Comparison of ENCODE assay signal across 7 mouse cellular contexts in genomic region chr13:67128038-67128721, GRCm38 (mm10). TPM values are rescaled to one million over a fixed set of nuclear protein-coding genes. Genes with fewer than 3 reads are reported as not detected.
DNase-seq lines count a peak whose midpoint lies in the region; ATAC-seq lines count a peak whose summit lies in the region.

No protein-coding gene starts in this region.

- H3K4me3 ChIP-seq in embryonic facial prominence, embryonic 11.5 days (ENCODE audit: low read depth, low read length): peak overlapping the region; percentile 50
- H3K4me3 ChIP-seq in limb, embryonic 11.5 days (ENCODE audit: low read depth, low read length): peak overlapping the region; percentile 67
- peak overlapping the region; percentile 55 for H3K4me3 ChIP-seq in midbrain, embryonic 14.5 days (replicated peaks; ENCODE audit: low read depth, low read length)

- peak; percentile 89 for DNase-seq in adrenal gland, postnatal 14 days
- DNase-seq in embryonic facial prominence, embryonic 11.5 days (ENCODE audit: low spot score): peak; percentile 92
- peak; percentile 97 for DNase-seq in heart, adult 11 months
- peak; percentile 87 for DNase-seq in kidney, adult 18-20 months
- peak; percentile 86 for DNase-seq in limb, embryonic 11.5 days (ENCODE audit: low spot score)
- peak; percentile 94 for DNase-seq in midbrain, embryonic 14.5 days
- peak; percentile 57 to 73 for DNase-seq in spleen, adult 18-20 months

- no peaks in the 10 kb centered on the region for H3K4me1 ChIP-seq in embryonic facial prominence, embryonic 11.5 days (ENCODE audit: control insufficient read depth, insufficient read depth, low read length)
- H3K4me1 ChIP-seq in limb, embryonic 11.5 days (ENCODE audit: control insufficient read depth, insufficient read depth, low read length): no peaks in the 10 kb centered on the region
- peaks cover 6% of the 10 kb centered on the region for H3K4me1 ChIP-seq in midbrain, embryonic 14.5 days (ENCODE audit: control insufficient read depth, insufficient read depth, low read length)

- H3K9ac ChIP-seq in embryonic facial prominence, embryonic 11.5 days (replicated peaks; ENCODE audit: low read length): peak overlapping the region; percentile 61
- H3K9ac ChIP-seq in limb, embryonic 11.5 days (ENCODE audit: low read length): peak overlapping the region; percentile 78
- peak overlapping the region; percentile 74 for H3K9ac ChIP-seq in midbrain, embryonic 14.5 days (replicated peaks; ENCODE audit: low read length)

- WGBS in embryonic facial prominence, embryonic 11.5 days: 2% methylated on average over 18 of the region's 18 CpGs
- WGBS in limb, embryonic 11.5 days: 2% methylated on average over 18 of the region's 18 CpGs
- WGBS in midbrain, embryonic 14.5 days: under 1% methylated on average over 18 of the region's 18 CpGs

- no peaks in the 10 kb centered on the region for H3K27me3 ChIP-seq in embryonic facial prominence, embryonic 11.5 days (ENCODE audit: control insufficient read depth, insufficient read depth, low read length)
- no peaks in the 10 kb centered on the region for H3K27me3 ChIP-seq in limb, embryonic 11.5 days (ENCODE audit: control insufficient read depth, insufficient read depth, low read length)
- H3K27me3 ChIP-seq in midbrain, embryonic 14.5 days (ENCODE audit: control insufficient read depth, insufficient read depth, low read length): no peaks in the 10 kb centered on the region

- H3K27ac ChIP-seq in embryonic facial prominence, embryonic 11.5 days (replicated peaks; ENCODE audit: low read depth, low read length): no peak overlapping the region
- no peak overlapping the region for H3K27ac ChIP-seq in limb, embryonic 11.5 days (replicated peaks; ENCODE audit: low read depth, low read length)
- H3K27ac ChIP-seq in midbrain, embryonic 14.5 days (replicated peaks; ENCODE audit: low read depth, low read length): peak overlapping the region; percentile 68

- no peaks in the 10 kb centered on the region for H3K9me3 ChIP-seq in embryonic facial prominence, embryonic 11.5 days (replicated peaks; ENCODE audit: control insufficient read depth, low read length)
- H3K9me3 ChIP-seq in limb, embryonic 11.5 days (ENCODE audit: control insufficient read depth, low read length): no peaks in the 10 kb centered on the region
- no peaks in the 10 kb centered on the region for H3K9me3 ChIP-seq in midbrain, embryonic 14.5 days (ENCODE audit: control insufficient read depth, low read length)

- no peaks in the 10 kb centered on the region for H3K36me3 ChIP-seq in embryonic facial prominence, embryonic 11.5 days (replicated peaks; ENCODE audit: control insufficient read depth, insufficient read depth, low read depth, low read length)
- no peaks in the 10 kb centered on the region for H3K36me3 ChIP-seq in limb, embryonic 11.5 days (ENCODE audit: control insufficient read depth, insufficient read depth, low read length)
- H3K36me3 ChIP-seq in midbrain, embryonic 14.5 days (ENCODE audit: control insufficient read depth, insufficient read depth, low read length): no peaks in the 10 kb centered on the region

- H3K4me2 ChIP-seq in embryonic facial prominence, embryonic 11.5 days (ENCODE audit: low read depth, low read length): peak overlapping the region; percentile 37
- peak overlapping the region; percentile 63 for H3K4me2 ChIP-seq in limb, embryonic 11.5 days (ENCODE audit: low read depth, severe bottlenecking)
- peak overlapping the region; percentile 78 for H3K4me2 ChIP-seq in midbrain, embryonic 14.5 days (ENCODE audit: low read length)

- peak; percentile 97 for ATAC-seq in embryonic facial prominence, embryonic 11.5 days (replicated peaks; ENCODE audit: insufficient number of reproducible peaks, low FRiP score, low TSS enrichment, low read depth)
- peak; percentile 94 for ATAC-seq in limb, embryonic 11.5 days (ENCODE audit: insufficient number of reproducible peaks, low FRiP score, low TSS enrichment, low read depth)
- ATAC-seq in midbrain, embryonic 14.5 days (ENCODE audit: low FRiP score, low TSS enrichment): peak; percentile 97

RNA-seq across cellular contexts. Expression of gene Zfp759, which starts 6.7 kb away (rescaled TPM):
- total RNA-seq in adrenal gland, postnatal 14 days (2021): 4.6 and 5.5 TPM in 2 replicates
- 2.7 and 3.8 TPM in 2 replicates for polyA plus RNA-seq in embryonic facial prominence, embryonic 11.5 days (2014; fragmentation: Nextera tagmentation; extraction: Ambion mirVana)
- 2.3 and 3.1 TPM in 2 replicates for polyA plus RNA-seq in limb, embryonic 11.5 days (2014; fragmentation: Nextera tagmentation; extraction: Ambion mirVana)
- 5.5 and 5.8 TPM in 2 replicates for polyA plus RNA-seq in midbrain, embryonic 14.5 days (2014; fragmentation: Nextera tagmentation; extraction: Ambion mirVana)

RNA-seq across cellular contexts. Expression of gene Rslcan18, which starts 12.1 kb away (rescaled TPM):
- total RNA-seq in adrenal gland, postnatal 14 days (2021): 0.90 and 1.0 TPM in 2 replicates
- 0.24 and 0.39 TPM in 2 replicates for polyA plus RNA-seq in embryonic facial prominence, embryonic 11.5 days (2014; fragmentation: Nextera tagmentation; extraction: Ambion mirVana)
- 0.34 and 0.41 TPM in 2 replicates for polyA plus RNA-seq in limb, embryonic 11.5 days (2014; fragmentation: Nextera tagmentation; extraction: Ambion mirVana)
- not detected in 2 replicates for polyA plus RNA-seq in midbrain, embryonic 14.5 days (2014; fragmentation: Nextera tagmentation; extraction: Ambion mirVana)

RNA-seq across cellular contexts. Expression of gene Gm28557, which starts 19.8 kb away (rescaled TPM):
- total RNA-seq in adrenal gland, postnatal 14 days (2021): 3.4 and 4.2 TPM in 2 replicates
- polyA plus RNA-seq in embryonic facial prominence, embryonic 11.5 days (2014; fragmentation: Nextera tagmentation; extraction: Ambion mirVana): 2.1 and 3.2 TPM in 2 replicates
- polyA plus RNA-seq in limb, embryonic 11.5 days (2014; fragmentation: Nextera tagmentation; extraction: Ambion mirVana): 3.2 and 3.5 TPM in 2 replicates
- polyA plus RNA-seq in midbrain, embryonic 14.5 days (2014; fragmentation: Nextera tagmentation; extraction: Ambion mirVana): 1.0 and 2.0 TPM in 2 replicates

RNA-seq across cellular contexts. Expression of gene Zfp708, which starts 30.4 kb away (rescaled TPM):
- total RNA-seq in adrenal gland, postnatal 14 days (2021): 1.1 TPM in 2 replicates
- polyA plus RNA-seq in embryonic facial prominence, embryonic 11.5 days (2014; fragmentation: Nextera tagmentation; extraction: Ambion mirVana): 10.1 and 11.5 TPM in 2 replicates
- 7.8 and 8.8 TPM in 2 replicates for polyA plus RNA-seq in limb, embryonic 11.5 days (2014; fragmentation: Nextera tagmentation; extraction: Ambion mirVana)
- 12.4 and 12.6 TPM in 2 replicates for polyA plus RNA-seq in midbrain, embryonic 14.5 days (2014; fragmentation: Nextera tagmentation; extraction: Ambion mirVana)

RNA-seq across cellular contexts. Expression of gene Rsl1, which starts 44.8 kb away (rescaled TPM):
- total RNA-seq in adrenal gland, postnatal 14 days (2021): 6.1 and 6.2 TPM in 2 replicates
- 6.7 and 7.7 TPM in 2 replicates for polyA plus RNA-seq in embryonic facial prominence, embryonic 11.5 days (2014; fragmentation: Nextera tagmentation; extraction: Ambion mirVana)
- polyA plus RNA-seq in limb, embryonic 11.5 days (2014; fragmentation: Nextera tagmentation; extraction: Ambion mirVana): 6.0 and 7.3 TPM in 2 replicates
- polyA plus RNA-seq in midbrain, embryonic 14.5 days (2014; fragmentation: Nextera tagmentation; extraction: Ambion mirVana): 5.4 and 6.2 TPM in 2 replicates
